14 mouse cellular contexts compared by ENCODE assay signal in genomic region chr13:98476175-98476838, GRCm38 (mm10). TPM values are rescaled to one million over a fixed set of nuclear protein-coding genes. Genes with fewer than 3 reads are reported as not detected.
DNase-seq lines count a peak whose midpoint lies in the region; ATAC-seq lines count a peak whose summit lies in the region.
"Had no signal": no experiment of that assay in that cellular context is flagged by ENCODE, and none has a peak within 500 bp of the region (broad histone marks: within the 10 kb centered on the region; RNA-seq: fewer than 3 reads in every experiment).

No protein-coding gene starts in this region.

- DNase-seq in heart, adult 11 months = peak; percentile 81
- DNase-seq in heart, adult 9 months (ENCODE audit: low spot score in 2 of 2) = no peak
- peak; percentile 27 for DNase-seq in kidney, postnatal 14 days
- DNase-seq in kidney, adult 18-20 months = no peak
- DNase-seq in embryo, embryonic 11 days = peak; percentile 63
- DNase-seq in mesoderm, embryonic 11.5 days (ENCODE audit: low read depth, low spot score) = peak; percentile 53
- DNase-seq in urinary bladder, postnatal 4 days (ENCODE audit: low spot score in 2 of 2) = no peak
- DNase-seq: adrenal gland, adult 8-10 months; B cell, adult 2 months; retina, postnatal 1 day had no signal

- H3K36me3 ChIP-seq in intestine, embryonic 15.5 days = no peaks in the 10 kb centered on the region
- H3K36me3 ChIP-seq: heart, embryonic 12.5 days; lung, embryonic 15.5 days had no signal

- H3K27me3 ChIP-seq in intestine, embryonic 15.5 days (replicated peaks) = no peaks in the 10 kb centered on the region

- H3K9me3 ChIP-seq in intestine, embryonic 15.5 days = no peaks in the 10 kb centered on the region
- H3K9me3 ChIP-seq: heart, embryonic 12.5 days; lung, embryonic 15.5 days had no signal

- H3K4me1 ChIP-seq in intestine, embryonic 15.5 days (replicated peaks) = peaks cover 6% of the 10 kb centered on the region; the same call in 1 of the 2 replicates

- 30% methylated on average over 14 of the region's 14 CpGs for WGBS in intestine, embryonic 15.5 days

- H3K27ac ChIP-seq in intestine, embryonic 15.5 days = no peak overlapping the region

- no peak overlapping the region for H3K4me3 ChIP-seq in intestine, embryonic 15.5 days (replicated peaks)
- H3K4me3 ChIP-seq: heart, embryonic 12.5 days; lung, embryonic 15.5 days; myocyte had no signal

- ATAC-seq in intestine, embryonic 15.5 days = no peak

- no peak overlapping the region for H3K9ac ChIP-seq in intestine, embryonic 15.5 days
- H3K9ac ChIP-seq: heart, embryonic 12.5 days; lung, embryonic 15.5 days had no signal

- no peak overlapping the region for H3K4me2 ChIP-seq in intestine, embryonic 15.5 days (replicated peaks)
- H3K4me2 ChIP-seq: heart, embryonic 12.5 days; lung, embryonic 15.5 days had no signal

RNA-seq across cellular contexts. Expression of gene Gm10320, which starts 15.5 kb away (rescaled TPM):
- polyA plus RNA-seq in intestine, embryonic 15.5 days (2015; fragmentation: Nextera tagmentation; extraction: Ambion mirVana) = 1.8 TPM in 2 replicates

Comparison
In these comparisons a context has a peak if more than half of its experiments do, and no peak if none do; other contexts are left out.
1. DNase-seq: peak in heart, adult 11 months (single experiment), kidney, postnatal 14 days (single experiment), embryo, embryonic 11 days (single experiment) and mesoderm, embryonic 11.5 days (single experiment); none in heart, adult 9 months (0 of 2), kidney, adult 18-20 months (single experiment) and urinary bladder, postnatal 4 days (0 of 2).